23 mouse cellular contexts compared by ENCODE assay signal in the genomic region with DNA sequence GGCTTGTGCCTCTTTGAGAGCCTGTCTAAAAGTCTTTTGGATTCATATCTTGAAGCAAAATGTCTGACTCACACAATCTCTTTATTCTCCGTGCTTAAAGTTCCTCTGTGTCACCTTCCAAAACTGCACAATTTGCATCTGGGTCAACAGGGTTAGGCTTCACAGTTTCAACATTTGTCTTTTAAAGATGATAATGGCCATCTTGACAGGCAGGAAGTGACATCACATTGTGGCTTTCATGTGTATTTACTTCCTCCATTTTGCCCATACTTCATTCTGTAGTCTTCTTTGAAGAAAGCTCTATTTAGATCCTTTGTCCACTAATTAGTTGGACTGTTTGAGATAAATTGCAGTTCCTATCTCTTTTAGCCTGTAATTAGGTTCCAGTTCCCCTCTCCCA.
"Had no signal": no experiment of that assay in that cellular context is flagged by ENCODE, and none has a peak within 500 bp of the region (broad histone marks: within the 10 kb centered on the region; RNA-seq: fewer than 3 reads in every experiment).

No protein-coding gene starts in this region.

- H3K9ac ChIP-seq: limb, embryonic 13.5 days; liver, embryonic 12.5 days; liver, embryonic 15.5 days; midbrain, embryonic 13.5 days; neural tube, embryonic 13.5 days; stomach, embryonic 15.5 days had no signal

- H3K9me3 ChIP-seq: liver, embryonic 12.5 days; liver, embryonic 15.5 days; midbrain, embryonic 13.5 days; neural tube, embryonic 13.5 days; stomach, embryonic 15.5 days had no signal

- H3K4me2 ChIP-seq: limb, embryonic 13.5 days; liver, embryonic 12.5 days; liver, embryonic 15.5 days; midbrain, embryonic 13.5 days; neural tube, embryonic 13.5 days; stomach, embryonic 15.5 days had no signal

- H3K4me1 ChIP-seq: liver, embryonic 12.5 days; liver, embryonic 15.5 days; megakaryocyte, embryonic 14.5 days; midbrain, embryonic 10.5 days; midbrain, embryonic 13.5 days; neural tube, embryonic 13.5 days; stomach, embryonic 15.5 days had no signal

- H3K36me3 ChIP-seq: limb, embryonic 13.5 days; liver, embryonic 12.5 days; liver, embryonic 15.5 days; midbrain, embryonic 10.5 days; midbrain, embryonic 13.5 days; neural tube, embryonic 13.5 days; stomach, embryonic 15.5 days had no signal

- H3K27ac ChIP-seq: limb, embryonic 13.5 days; liver, embryonic 12.5 days; liver, embryonic 15.5 days; midbrain, embryonic 10.5 days; midbrain, embryonic 13.5 days; neural tube, embryonic 13.5 days; stomach, embryonic 15.5 days had no signal

- ATAC-seq: liver, embryonic 12.5 days; midbrain, embryonic 13.5 days; midbrain, embryonic 16.5 days had no signal

- H3K4me3 ChIP-seq: limb, embryonic 13.5 days; liver, embryonic 12.5 days; liver, embryonic 15.5 days; megakaryocyte, embryonic 14.5 days; midbrain, embryonic 10.5 days; midbrain, embryonic 13.5 days; myocyte; neural tube, embryonic 13.5 days; stomach, embryonic 15.5 days had no signal

- H3K27me3 ChIP-seq: limb, embryonic 13.5 days; liver, embryonic 12.5 days; liver, embryonic 15.5 days; midbrain, embryonic 13.5 days; neural tube, embryonic 13.5 days; stomach, embryonic 15.5 days had no signal

- DNase-seq: kidney, adult 18-20 months; kidney, adult 9 months; kidney, postnatal 14 days; kidney, postnatal 4 days; left cerebral cortex, postnatal 4 days; liver; lung, adult 18-20 months; lung, postnatal 14 days; lung, postnatal 4 days; retina, postnatal 1 day; right cerebral cortex, postnatal 25 days; spleen, adult 18-20 months; thymus, postnatal 36 days had no signal
